Mouse (Mus musculus) spleen, adult 12 weeks (tissue): Measurements from ENCODE around the gene Aamp.

Experiments used
- DNase-seq: peaks from one replicate; pipeline ENCODE4 v3.0.0; 2022; ENCODE audit warnings: low spot score

The Aamp gene

GRCm38 (mm10) chr1:74281886-74282285, 2.7 kb downstream of the Aamp start:
- no peak for DNase-seq

- no peak for DNase-seq
Measured at GRCm38 (mm10) chr1:74281372-74281771, 3.2 kb downstream of the Aamp start.

GRCm38 (mm10) chr1:74280591-74281325, 3.8 kb downstream of the Aamp start:
- no peak for DNase-seq

GRCm38 (mm10) chr1:74278988-74279387, 5.5 kb downstream of the Aamp start:
- no peak for DNase-seq

- no peak for DNase-seq
Measured at GRCm38 (mm10) chr1:74278538-74278937, 6.0 kb downstream of the Aamp start, which contains the start of gene Gpbar1. Gpbar1 (plus strand) TSS chr1:74278550.

GRCm38 (mm10) chr1:74277883-74278537, 6.5 kb downstream of the Aamp start:
- no peak for DNase-seq

GRCm38 (mm10) chr1:74277041-74277440, 7.5 kb downstream of the Aamp start:
- DNase-seq, result no peak

GRCm38 (mm10) chr1:74275015-74275414, 9.5 kb downstream of the Aamp start:
- no peak for DNase-seq

- DNase-seq, result no peak
Measured at GRCm38 (mm10) chr1:74271659-74272058, 12.9 kb downstream of the Aamp start.

- DNase-seq, result no peak
Measured at GRCm38 (mm10) chr1:74268750-74269149, 15.8 kb downstream of the Aamp start.

- DNase-seq, result no peak
Measured at GRCm38 (mm10) chr1:74262510-74262909, 22.0 kb downstream of the Aamp start.

GRCm38 (mm10) chr1:74256782-74257181, 27.8 kb downstream of the Aamp start:
- no peak for DNase-seq

- DNase-seq, result no peak
Measured at GRCm38 (mm10) chr1:74255704-74256345, 28.7 kb downstream of the Aamp start.

GRCm38 (mm10) chr1:74250096-74250495, 34.4 kb downstream of the Aamp start:
- no peak for DNase-seq

- no peak for DNase-seq
Measured at GRCm38 (mm10) chr1:74249331-74249980, 35.1 kb downstream of the Aamp start.

- DNase-seq, result peak; percentile 20
Measured at GRCm38 (mm10) chr1:74248799-74249198, 35.7 kb downstream of the Aamp start.

GRCm38 (mm10) chr1:74245525-74245924, 39.0 kb downstream of the Aamp start:
- no peak for DNase-seq

- no peak for DNase-seq
Measured at GRCm38 (mm10) chr1:74240832-74241231, 43.7 kb downstream of the Aamp start.

- DNase-seq, result no peak
Measured at GRCm38 (mm10) chr1:74240311-74240710, 44.2 kb downstream of the Aamp start.

GRCm38 (mm10) chr1:74239618-74240017, 44.9 kb downstream of the Aamp start:
- DNase-seq, result no peak

- DNase-seq, result no peak
Measured at GRCm38 (mm10) chr1:74239162-74239561, 45.4 kb downstream of the Aamp start.

- no peak for DNase-seq
Measured at GRCm38 (mm10) chr1:74238136-74238535, 46.4 kb downstream of the Aamp start.

GRCm38 (mm10) chr1:74237671-74238070, 46.9 kb downstream of the Aamp start:
- DNase-seq, result no peak
